Mouse (Mus musculus) cerebellum, adult 9-10 months (tissue): ENCODE measurements around the gene Rasgef1b.

Experiments used
- DNase-seq: peaks from one replicate; pipeline ENCODE4 v3.0.0; 2022

Rasgef1b gene

DNA sequence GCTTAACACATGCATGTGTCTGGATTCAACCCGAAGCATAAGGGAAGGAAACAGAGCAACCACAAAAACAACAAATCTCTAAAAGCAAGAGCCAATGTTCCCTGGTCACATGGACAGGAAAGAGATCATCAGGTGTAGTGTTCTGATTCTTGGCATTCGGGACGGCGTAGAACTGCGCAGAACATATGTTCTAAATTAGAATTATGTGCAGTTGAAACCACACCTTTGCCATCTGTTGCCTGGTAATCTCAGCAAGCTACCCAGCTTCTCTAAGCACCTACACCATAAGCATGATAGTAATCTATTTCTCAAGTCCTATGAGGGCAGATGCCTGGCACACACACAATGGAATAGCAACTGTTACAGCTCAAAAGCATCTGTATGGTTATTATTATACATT is 27.1 kb downstream of the Rasgef1b start:
- peak; percentile 62 for DNase-seq

DNA sequence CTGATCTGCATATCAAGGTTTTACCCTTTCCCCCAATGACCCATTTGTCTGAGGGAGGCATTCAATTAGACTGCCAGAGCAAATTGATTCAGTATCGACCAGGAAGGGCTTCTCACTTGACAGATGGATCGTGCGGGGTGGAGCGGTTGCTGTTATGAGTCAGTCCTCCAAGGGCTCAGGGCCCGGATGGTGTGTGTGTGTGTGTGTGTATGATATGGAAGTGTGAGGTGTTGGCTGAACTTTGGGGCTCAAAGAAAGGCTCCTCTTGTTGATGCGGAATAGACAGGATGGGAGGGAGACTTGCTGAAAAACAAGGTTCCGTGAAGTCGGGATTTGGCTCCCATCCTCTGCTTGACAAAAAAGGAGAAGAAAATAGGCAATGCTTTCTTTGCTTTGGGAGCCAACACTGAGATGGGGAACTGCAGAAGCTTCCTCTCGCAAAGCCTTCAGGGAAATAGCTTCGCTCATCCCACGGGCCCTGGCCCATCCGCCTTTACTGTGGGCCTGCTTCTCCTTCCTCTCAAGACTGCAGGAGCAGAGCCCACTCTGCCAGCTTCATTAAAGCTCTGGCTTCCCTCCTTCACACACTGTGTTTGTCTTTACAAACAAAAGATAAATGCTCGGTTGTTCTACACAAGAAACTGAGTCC is 34.0 kb downstream of the Rasgef1b start:
- DNase-seq: no peak

- no peak for DNase-seq
Observed at GRCm38 (mm10) chr5:99689909-99690308, 39.0 kb downstream of the Rasgef1b start.

DNA sequence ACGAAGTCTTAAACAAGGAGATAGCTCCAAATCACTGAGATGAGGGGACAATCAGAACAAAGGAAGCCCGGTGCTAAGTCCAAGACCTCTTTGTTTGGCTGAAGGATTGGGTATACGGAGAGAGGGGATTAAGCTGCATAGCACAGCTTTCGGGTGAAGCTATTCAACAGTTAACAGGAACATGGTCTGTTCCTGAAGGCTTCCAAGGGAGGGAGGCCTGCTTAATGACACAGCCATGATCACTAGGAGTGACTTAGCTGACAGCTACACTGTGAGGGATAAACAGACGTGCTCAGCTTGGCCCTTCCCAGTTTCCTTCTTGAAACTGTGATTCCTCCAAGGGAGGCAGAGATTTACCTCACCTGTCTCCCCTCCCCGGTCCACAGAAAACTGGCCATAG is 41.0 kb downstream of the Rasgef1b start:
- DNase-seq: no peak

GRCm38 (mm10) chr5:99684023-99684422 is 44.8 kb downstream of the Rasgef1b start:
- DNase-seq: no peak

DNA sequence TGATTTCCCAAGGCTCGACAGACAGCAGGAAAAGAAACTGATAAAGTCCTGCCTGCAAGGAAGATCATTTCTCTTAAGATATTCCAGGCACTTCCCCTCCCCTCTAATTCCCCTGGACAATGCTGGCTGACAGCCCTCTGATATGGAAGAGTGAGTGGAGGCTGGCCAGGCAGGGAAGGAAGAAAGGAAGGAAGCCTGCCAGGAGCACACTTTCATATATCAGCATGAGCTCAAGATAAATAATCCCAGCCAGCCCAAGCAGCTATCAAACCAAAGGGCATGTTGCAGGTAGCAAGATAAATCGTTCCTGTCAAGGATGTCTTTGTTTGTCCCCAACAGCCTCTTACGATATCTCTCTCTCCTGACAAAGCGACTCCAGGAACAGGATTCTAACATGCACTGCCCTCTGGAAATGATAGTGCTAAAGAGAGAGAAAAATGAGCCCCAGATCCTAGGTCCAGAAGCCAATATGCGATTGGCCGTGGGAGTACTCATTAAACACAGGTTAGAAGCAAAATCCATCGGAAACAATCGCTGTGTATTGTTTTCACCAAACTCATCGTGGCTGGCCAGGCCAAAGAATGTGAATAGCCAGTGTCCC is 58.8 kb downstream of the Rasgef1b start:
- no peak for DNase-seq

DNA sequence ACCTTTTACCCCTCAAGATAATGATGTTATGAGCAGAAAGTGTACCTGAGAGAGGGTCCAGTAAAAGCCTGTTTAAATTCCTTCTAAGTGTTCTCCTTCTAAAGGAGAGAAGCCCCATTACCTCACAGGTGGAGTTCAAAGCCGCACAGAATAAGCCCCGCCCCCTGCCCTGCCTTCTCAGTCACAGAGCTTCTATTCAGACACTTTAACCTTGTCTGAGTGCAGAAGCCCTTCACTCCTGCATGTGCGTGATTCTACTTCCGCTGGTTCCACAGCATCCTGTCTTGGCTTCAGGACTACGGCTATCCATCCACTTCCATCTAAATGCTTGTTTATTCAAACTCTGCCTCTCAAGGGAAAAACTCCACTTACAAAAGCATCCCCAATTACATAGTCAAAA is 72.8 kb downstream of the Rasgef1b start:
- no peak for DNase-seq

DNA sequence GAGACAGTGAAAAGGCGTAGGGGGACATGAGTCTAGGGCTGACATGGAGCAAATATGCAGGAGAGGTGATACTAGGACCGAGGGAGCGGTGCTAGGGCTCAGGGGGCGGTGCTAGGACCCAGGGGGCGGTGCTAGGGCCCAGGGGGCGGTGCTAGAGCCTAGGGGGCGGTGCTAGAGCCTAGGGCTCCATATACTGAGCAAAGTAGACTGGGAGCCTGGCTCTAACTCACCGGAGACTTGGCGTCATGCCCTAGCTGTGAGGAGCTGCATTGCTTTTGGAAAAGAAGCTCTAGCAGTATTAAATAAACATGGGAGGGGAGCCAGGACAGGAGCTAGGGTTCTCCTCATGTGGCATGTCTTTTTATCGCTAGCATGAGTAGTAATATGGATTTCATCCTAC is 75.9 kb downstream of the Rasgef1b start:
- no peak for DNase-seq

GRCm38 (mm10) chr5:99641407-99641806 is 87.5 kb downstream of the Rasgef1b start:
- no peak for DNase-seq

GRCm38 (mm10) chr5:99636575-99636974 is 92.3 kb downstream of the Rasgef1b start:
- no peak for DNase-seq

DNA sequence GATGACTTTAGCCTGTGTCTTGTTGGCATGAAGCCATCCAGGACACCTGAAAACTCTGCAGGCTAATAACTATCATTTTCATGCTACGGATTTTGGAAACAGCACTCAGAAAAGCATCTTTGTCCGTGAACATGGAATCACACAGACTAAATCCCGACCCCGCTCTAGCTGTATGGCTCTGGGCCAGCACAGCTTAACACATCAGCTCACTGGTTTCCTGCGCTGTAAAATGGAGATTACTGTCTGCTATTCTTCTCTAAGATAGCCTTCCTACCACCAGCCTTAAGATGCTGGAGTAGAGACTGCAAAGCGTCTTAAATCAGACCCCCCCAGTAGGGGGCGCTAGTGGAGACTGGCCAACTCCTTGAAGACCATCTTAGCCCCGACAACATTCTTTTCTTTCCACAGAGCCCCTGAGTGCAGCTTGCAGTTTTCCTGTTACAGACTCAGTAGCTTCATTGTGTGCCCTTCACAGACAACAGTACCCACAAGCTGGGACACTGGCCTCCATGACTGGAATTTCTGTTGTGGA is 94.8 kb downstream of the Rasgef1b start:
- no peak for DNase-seq

DNA sequence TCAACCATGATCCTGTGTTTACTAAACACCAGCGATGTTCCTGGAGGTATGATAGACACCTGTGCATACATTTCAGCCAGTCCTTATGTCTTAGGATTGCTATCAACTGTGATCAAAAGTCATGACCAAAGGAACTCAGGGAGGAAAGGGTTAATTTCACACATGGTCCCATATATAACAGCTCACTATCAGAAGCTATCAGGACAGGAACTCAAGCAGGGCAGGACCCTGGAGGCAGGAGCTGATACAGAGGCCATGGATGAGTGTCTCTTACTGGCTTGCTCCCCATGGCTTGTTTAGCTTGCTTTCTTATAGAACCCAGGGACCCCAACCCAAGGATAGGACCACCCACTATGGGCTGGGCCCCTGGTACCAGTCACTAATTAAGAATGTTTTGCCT is 95.3 kb downstream of the Rasgef1b start:
- DNase-seq: no peak

DNA sequence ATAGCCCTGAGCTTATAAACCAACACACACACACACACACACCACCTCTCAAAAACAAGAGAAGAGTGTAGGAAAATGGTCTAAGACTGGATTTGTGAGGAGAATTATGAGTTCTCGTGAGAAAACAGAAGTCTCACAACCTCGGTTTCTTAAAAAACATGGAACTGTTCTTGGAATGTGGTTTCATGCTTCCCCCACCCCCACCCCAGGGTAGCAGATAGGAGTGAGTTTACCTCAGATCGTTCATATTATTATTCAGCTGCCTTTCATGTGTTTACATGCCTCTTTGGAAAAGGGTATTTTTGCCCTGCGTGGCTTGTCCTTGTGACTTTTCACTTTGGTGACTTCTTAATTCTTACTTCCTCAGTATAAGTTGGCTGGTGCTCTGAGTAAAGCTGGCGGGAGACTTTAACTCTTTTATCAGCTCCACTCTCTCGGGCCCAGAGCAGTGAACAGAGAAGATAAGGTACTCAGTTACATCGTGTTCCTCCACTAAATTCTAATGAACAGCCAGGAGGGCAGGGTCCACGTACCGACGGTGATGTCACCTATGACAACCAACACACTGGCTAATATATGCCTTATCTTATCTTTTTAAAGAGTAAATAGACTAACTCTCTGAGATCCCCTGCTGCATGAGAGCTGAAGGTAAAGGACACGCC is 96.1 kb downstream of the Rasgef1b start:
- DNase-seq: no peak

- peak; percentile 42 for DNase-seq
Observed at GRCm38 (mm10) chr5:99630087-99630486, 98.8 kb downstream of the Rasgef1b start.

GRCm38 (mm10) chr5:99625603-99626002 is 103.3 kb downstream of the Rasgef1b start:
- DNase-seq: no peak

- DNase-seq: no peak
Observed at GRCm38 (mm10) chr5:99620771-99621170, 108.1 kb downstream of the Rasgef1b start.

DNA sequence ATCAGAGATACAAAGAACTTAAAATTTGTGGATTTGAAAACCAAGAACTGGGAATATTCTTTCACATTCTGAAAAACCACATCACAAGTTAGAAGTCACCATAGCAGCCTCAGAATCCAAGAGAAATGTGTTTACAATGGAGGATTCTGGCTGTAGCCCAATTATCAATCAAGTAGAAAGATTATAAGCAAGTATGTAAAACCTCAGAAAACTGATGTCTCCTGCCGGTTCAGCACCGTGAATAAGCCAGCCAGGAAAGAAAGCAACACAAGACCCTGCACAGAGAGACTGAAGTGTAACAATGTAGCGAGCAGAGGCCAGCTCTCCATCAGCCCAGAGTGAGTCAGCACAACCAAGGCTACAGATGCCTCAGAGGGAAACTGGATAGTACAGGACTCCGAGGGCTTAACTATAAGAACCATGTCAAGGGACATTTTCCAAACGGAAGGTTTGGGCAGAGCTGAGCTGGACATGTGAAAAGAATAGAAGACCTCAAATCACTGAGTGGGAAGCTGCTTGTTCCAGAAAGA is 111.5 kb downstream of the Rasgef1b start:
- no peak for DNase-seq

DNA sequence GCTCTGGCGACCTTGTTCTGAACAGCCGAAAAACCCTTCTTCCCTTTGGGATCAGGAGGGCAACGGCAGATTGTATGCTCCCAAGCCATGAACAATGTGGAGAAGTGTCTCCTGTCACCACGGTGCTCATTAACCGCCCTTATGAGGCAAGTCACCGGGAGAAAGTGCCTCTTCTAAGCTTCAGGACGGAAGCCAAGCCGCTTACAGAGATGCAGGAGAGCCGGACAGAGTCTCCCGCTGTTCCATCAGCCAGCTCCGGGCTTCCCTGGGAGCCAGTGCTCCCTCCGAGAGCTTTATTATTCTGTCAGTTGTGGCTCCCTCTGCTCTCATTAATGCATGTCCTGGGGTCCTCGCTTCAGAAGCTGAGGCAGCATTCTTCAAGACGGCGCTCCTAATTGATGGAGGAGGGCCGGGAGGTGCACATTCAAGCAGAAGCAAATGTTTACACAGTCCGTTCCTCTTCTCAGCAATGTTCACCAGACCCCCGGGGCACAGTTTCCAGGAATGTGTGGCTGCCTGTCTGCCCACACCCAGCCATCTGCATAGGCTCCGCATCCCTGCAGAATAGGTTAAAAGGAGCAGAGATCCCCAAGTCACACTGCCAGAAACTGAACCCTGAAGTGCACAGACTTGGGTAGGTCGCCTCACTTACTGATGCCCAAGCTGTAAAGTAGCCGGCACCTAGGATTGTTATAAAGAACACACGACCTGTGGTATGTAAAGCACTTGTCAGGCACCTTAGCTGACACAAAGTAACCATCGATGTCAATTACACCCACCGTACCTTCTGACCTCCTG is 115.3 kb downstream of the Rasgef1b start:
- DNase-seq: no peak

DNA sequence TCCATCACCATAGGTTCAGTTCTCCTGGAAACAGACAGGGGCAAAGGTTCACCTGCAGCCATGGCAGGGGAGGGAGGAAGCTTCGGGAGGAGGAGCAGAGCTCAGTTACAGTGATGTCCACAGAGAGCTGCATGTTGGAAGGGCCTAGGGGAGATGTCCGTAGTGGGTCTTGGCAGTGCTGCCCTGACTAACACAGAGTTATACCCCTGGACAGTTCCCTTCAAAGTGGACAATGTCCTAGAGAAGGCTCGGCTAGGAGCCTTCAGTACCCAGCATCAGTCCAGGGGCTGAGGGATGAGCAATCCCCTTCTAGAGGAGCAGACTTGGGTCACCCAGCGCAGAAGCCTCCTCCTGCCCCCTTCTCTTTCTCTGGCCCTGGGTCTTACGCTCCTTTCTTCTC is 121.3 kb downstream of the Rasgef1b start:
- DNase-seq: no peak

- no peak for DNase-seq
Observed at GRCm38 (mm10) chr5:99606164-99606858, 122.6 kb downstream of the Rasgef1b start.

DNA sequence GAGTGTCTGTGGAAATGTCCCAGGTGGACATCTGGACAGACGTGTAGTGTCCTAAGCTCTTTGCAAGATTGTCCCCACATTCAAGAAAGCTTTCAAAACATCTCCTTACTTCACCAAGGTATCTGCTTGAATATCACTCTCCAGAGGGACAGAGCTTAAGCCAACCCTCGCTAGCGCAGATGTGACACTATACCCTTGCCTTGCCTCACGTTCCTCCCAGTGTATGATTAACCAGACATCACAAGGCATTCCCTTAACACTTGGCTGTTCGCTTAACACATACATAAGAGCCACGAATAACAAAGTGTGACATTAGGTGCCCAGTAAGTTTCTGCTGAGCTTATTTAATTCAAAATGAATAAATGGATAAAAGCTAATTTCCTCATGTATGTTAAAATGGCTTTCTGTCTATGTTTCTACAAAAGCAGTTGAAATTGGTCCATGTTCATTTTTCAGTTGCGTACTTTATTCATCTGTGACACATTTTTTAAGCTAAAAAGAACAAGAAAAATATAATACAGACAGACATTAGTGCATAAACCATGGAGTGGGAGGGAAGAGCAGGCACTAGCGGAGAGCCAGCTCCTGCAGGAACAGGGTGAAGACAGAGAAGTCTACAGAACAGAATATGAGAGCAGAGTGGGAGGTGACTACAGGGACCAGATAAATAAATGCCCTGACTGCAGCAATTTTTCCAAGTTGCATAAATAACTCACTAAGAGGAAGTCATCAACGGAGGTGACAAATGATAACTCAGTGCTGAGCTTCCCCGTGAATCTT is 126.4 kb downstream of the Rasgef1b start:
- DNase-seq: no peak

- DNase-seq: no peak
Observed at GRCm38 (mm10) chr5:99599376-99599775, 129.5 kb downstream of the Rasgef1b start.
